ENCODE assay signal across 8 mouse cellular contexts in the genomic region with DNA sequence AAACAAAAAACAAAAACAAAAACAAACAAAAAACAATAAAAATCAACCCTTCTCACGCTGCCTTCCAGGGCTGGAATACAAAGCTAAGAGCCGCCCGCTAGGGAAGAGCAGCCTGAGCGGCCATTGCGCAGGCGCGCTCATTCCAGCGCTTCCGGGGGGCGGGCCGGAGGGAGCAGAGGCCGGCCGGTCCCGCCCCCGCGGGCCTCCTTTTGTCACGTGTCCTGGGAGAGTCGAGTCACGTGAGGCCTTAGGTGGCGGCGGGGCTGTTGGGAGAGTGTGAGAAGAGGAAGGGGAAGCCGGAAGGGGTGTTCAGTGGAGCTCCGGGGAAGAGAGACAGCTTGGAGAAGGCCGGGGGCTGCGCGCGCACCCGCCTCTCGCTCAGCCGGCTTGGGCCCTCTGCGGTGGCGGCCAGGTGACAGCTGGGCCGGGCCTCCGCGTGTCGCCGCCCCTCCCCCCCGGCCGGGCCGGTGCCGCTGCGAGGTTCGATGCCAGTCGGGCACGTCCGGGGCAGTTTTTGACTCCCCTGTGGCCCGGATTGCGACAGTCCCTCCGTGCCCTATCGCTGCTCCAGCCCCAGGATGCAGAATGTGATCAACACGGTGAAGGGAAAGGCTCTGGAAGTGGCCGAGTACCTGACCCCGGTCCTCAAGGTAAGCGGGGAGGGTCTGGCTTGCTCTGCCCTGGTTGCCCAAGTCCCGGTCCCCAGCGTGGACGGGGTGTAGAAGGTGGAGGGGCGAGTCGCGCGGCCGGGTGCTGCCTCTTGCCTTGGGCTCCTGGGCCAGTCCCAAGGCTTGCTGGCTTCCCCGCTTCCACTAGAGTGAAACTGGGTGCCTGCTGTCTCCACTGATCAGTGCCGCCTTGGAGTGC. TPM values are rescaled to one million over a fixed set of nuclear protein-coding genes. Genes with fewer than 3 reads are reported as not detected.
DNase-seq lines count a peak whose midpoint lies in the region; ATAC-seq lines count a peak whose summit lies in the region.

TSS of gene Slc35a5 (minus strand) at position 185 of the 867 bp plus-strand sequence.
TSS of gene Atg3 (plus strand) at position 264 of the 867 bp plus-strand sequence.

- H3K36me3 ChIP-seq in heart, embryonic 14.5 days (ENCODE audit: control insufficient read depth, insufficient read depth, low read length) = peaks cover 17% of the 10 kb centered on the region
- no peaks in the 10 kb centered on the region for H3K36me3 ChIP-seq in liver, embryonic 13.5 days
- no peaks in the 10 kb centered on the region for H3K36me3 ChIP-seq in stomach, embryonic 16.5 days (ENCODE audit: control insufficient read depth, insufficient read depth, low read length)

- H3K27me3 ChIP-seq in heart, embryonic 14.5 days (ENCODE audit: control insufficient read depth, insufficient read depth, low read length) = no peaks in the 10 kb centered on the region
- no peaks in the 10 kb centered on the region for H3K27me3 ChIP-seq in liver, embryonic 13.5 days
- no peaks in the 10 kb centered on the region for H3K27me3 ChIP-seq in stomach, embryonic 16.5 days (ENCODE audit: control insufficient read depth, insufficient read depth, low read length)

- peak; percentile 91 for DNase-seq in c-Kit-negative CD71-positive TER-119-positive erythroid progenitor cells, embryonic 14.5 days (ENCODE audit: low read depth, low spot score)
- peak; percentile 81 for DNase-seq in fibroblast of lung, adult 2 months (ENCODE audit: low read depth)
- peak; percentile 98 for DNase-seq in kidney, postnatal 14 days
- DNase-seq in liver, embryonic 13.5 days = peak; percentile 91
- DNase-seq in neural tube, embryonic 10.5 days (ENCODE audit: extremely low spot score, low spot score) = peak; percentile 95

- under 1% methylated on average over 56 of the region's 64 CpGs for WGBS in heart, embryonic 14.5 days
- under 1% methylated on average over 61 of the region's 64 CpGs for whole genome bisulfite sequencing in liver, embryonic 13.5 days (ENCODE audit: insufficient replicate concordance)
- WGBS in stomach, embryonic 16.5 days = under 1% methylated on average over 63 of the region's 64 CpGs

- H3K4me2 ChIP-seq in heart, embryonic 14.5 days (ENCODE audit: low read length) = peak within 1 kb of the TSS; percentile 92
- H3K4me2 ChIP-seq in liver, embryonic 13.5 days = peak within 1 kb of the TSS; percentile 90
- H3K4me2 ChIP-seq in stomach, embryonic 16.5 days (ENCODE audit: low read depth, low read length) = peak within 1 kb of the TSS; percentile 92

- peak within 1 kb of the TSS; percentile 89 for H3K9ac ChIP-seq in heart, embryonic 14.5 days (ENCODE audit: low read length)
- H3K9ac ChIP-seq in liver, embryonic 13.5 days = peak within 1 kb of the TSS; percentile 92
- peak within 1 kb of the TSS; percentile 93 for H3K9ac ChIP-seq in stomach, embryonic 16.5 days (ENCODE audit: low read length)

- peak within 1 kb of the TSS; percentile 93 to 95 for H3K27ac ChIP-seq in heart, embryonic 14.5 days (replicated peaks in 1 of 2; ENCODE audit: control insufficient read depth in 1 of 2, insufficient read depth in 1 of 2, low read depth in 2 of 2, low read length in 2 of 2)
- H3K27ac ChIP-seq in liver, embryonic 13.5 days = peak within 1 kb of the TSS; percentile 88
- H3K27ac ChIP-seq in stomach, embryonic 16.5 days (ENCODE audit: low read length) = peak within 1 kb of the TSS; percentile 91

- peak; percentile 93 for ATAC-seq in CD4-positive, CD25-positive, alpha-beta regulatory T cell, adult 4 months
- peak; percentile 99 for ATAC-seq in heart, embryonic 14.5 days (ENCODE audit: insufficient number of reproducible peaks, insufficient read depth, low FRiP score, low read depth)
- ATAC-seq in liver, embryonic 13.5 days (ENCODE audit: low read depth) = peak; percentile 89
- peak; percentile 98 for ATAC-seq in stomach, embryonic 16.5 days (ENCODE audit: insufficient read depth, low FRiP score)

- H3K9me3 ChIP-seq in heart, embryonic 14.5 days (ENCODE audit: control insufficient read depth, low read length) = no peaks in the 10 kb centered on the region
- H3K9me3 ChIP-seq in liver, embryonic 13.5 days (replicated peaks) = no peaks in the 10 kb centered on the region
- H3K9me3 ChIP-seq in stomach, embryonic 16.5 days (replicated peaks; ENCODE audit: control insufficient read depth, low read length) = no peaks in the 10 kb centered on the region

- H3K4me1 ChIP-seq in heart, embryonic 14.5 days (ENCODE audit: control insufficient read depth in 2 of 2, insufficient read depth in 2 of 2, low read length in 2 of 2) = peaks cover 5 to 22% of the 10 kb centered on the region in 2 experiments; a peak in 3 of 4 replicates
- H3K4me1 ChIP-seq in liver, embryonic 13.5 days (replicated peaks) = peaks cover 24% of the 10 kb centered on the region
- H3K4me1 ChIP-seq in stomach, embryonic 16.5 days (ENCODE audit: control insufficient read depth, insufficient read depth, low read length) = peaks cover 12% of the 10 kb centered on the region; the same call in 1 of the 2 replicates

- peak within 1 kb of the TSS; percentile 88 to 94 for H3K4me3 ChIP-seq in heart, embryonic 14.5 days (ENCODE audit: control insufficient read depth in 1 of 2, insufficient read depth in 1 of 2, low read depth in 1 of 2, low read length in 2 of 2)
- H3K4me3 ChIP-seq in liver, embryonic 13.5 days (replicated peaks) = peak within 1 kb of the TSS; percentile 91
- H3K4me3 ChIP-seq in stomach, embryonic 16.5 days (replicated peaks; ENCODE audit: low read length) = peak within 1 kb of the TSS; percentile 89

RNA-seq across cellular contexts. Expression of gene Slc35a5, which starts in this region (rescaled TPM):
- polyA plus RNA-seq in CD4-positive, CD25-positive, alpha-beta regulatory T cell, adult 4 months (2017; shearing (Covaris generic)) = 10 to 100 TPM; 38.6 TPM
- polyA plus RNA-seq in heart, embryonic 14.5 days (2014; fragmentation: Nextera tagmentation; extraction: Ambion mirVana) = 18.0 and 19.8 TPM in 2 replicates
- polyA plus RNA-seq in liver, embryonic 13.5 days (2015; fragmentation: Nextera tagmentation; extraction: Ambion mirVana) = 6.0 and 6.8 TPM in 2 replicates
- polyA plus RNA-seq in stomach, embryonic 16.5 days (2015; fragmentation: Nextera tagmentation; extraction: Ambion mirVana) = 21.6 and 23.1 TPM in 2 replicates

RNA-seq across cellular contexts. Expression of gene Atg3, which starts in this region (rescaled TPM):
- 10 to 100 TPM; 11.8 to 17.9 TPM for polyA plus RNA-seq in CD4-positive, CD25-positive, alpha-beta regulatory T cell, adult 4 months (2017; shearing (Covaris generic))
- 30.5 and 30.7 TPM in 2 replicates for polyA plus RNA-seq in heart, embryonic 14.5 days (2014; fragmentation: Nextera tagmentation; extraction: Ambion mirVana)
- polyA plus RNA-seq in liver, embryonic 13.5 days (2015; fragmentation: Nextera tagmentation; extraction: Ambion mirVana) = 21.7 and 22.2 TPM in 2 replicates
- 33.9 and 36.2 TPM in 2 replicates for polyA plus RNA-seq in stomach, embryonic 16.5 days (2015; fragmentation: Nextera tagmentation; extraction: Ambion mirVana)

Comparison
In these comparisons a context has a peak if more than half of its experiments do, and no peak if none do; other contexts are left out.
1. Peak in every context shown above with its lines: DNase-seq, ATAC-seq, H3K4me3 ChIP-seq and H3K27ac ChIP-seq.